Mouse (Mus musculus): ENCODE measurements at regions not wholly inside any gene's neighbourhood (a gene's known extent, or its start where the extent isn't known, plus 50 kb on each side); places are given as distances from the start of the nearest gene placed in this dataset.

DNA sequence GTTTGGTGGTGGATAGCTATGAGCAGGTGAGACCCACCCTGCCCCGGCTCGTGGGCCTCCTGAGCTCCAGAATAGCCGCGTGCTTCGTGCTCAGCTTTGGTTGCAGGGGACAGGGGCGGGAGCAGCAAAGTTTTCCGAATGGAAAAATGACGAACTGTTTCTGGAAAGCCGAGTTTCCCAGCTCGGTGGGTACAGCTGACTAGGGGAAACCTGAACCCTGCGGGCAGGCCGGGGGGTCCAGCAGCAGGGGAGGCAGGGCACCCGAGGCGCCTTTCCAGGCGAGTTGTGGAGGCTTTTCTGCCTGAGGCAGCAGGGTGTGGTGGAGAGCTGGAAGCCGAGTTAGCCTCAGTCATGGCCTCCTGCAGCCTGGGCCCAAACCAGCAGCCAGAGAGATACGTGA is 88.8 kb upstream of the 1600014C23Rik start:
- Histone ChIP-seq H3K9me3 (ENCODE audit: control insufficient read depth, low read length) (no peaks in the 10 kb centered on the region), H3K36me3 (ENCODE audit: control insufficient read depth, insufficient read depth, low read length) (no peaks in the 10 kb centered on the region), H3K4me3 (ENCODE audit: low read depth, low read length) (no peak overlapping the region), H3K4me1 (ENCODE audit: control insufficient read depth, insufficient read depth, low read length) (no peaks in the 10 kb centered on the region), H3K27ac (ENCODE audit: low read depth, low read length) (no peak overlapping the region), H3K27me3 (ENCODE audit: control insufficient read depth, insufficient read depth, low read length) (no peaks in the 10 kb centered on the region), H3K4me2 (ENCODE audit: low read depth, low read length) (no peak overlapping the region), H3K9ac (replicated peaks; ENCODE audit: low read depth, low read length) (no peak overlapping the region)
- WGBS: 89% methylated on average over 17 of the region's 17 CpGs
- ATAC-seq (ENCODE audit: low read depth): no peak

DNA sequence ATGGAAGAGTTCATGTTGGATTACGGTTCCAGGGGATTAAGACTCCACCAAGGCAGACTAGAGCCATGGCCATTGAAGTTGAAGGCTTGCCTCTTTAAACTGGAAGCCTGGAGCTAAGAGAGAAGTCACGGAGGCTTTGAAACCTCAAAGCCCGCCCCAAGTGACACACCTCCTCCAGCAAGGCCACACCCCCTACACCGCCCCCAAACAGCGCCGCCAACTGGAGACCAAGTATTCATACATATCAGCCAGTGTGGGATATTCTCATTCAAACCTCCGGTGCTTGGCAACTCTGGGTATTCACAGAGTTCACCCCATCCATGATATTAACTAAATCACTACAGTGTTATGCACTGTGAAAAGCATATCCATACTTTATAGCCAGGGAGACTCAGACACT is 87.7 kb upstream of the 1600014C23Rik start:
- H3K9ac ChIP-seq (replicated peaks; ENCODE audit: low read depth, low read length): no peak overlapping the region
- no peaks in the 10 kb centered on the region for H3K9me3 ChIP-seq (ENCODE audit: control insufficient read depth, low read length)
- no peaks in the 10 kb centered on the region for H3K4me1 ChIP-seq (ENCODE audit: control insufficient read depth, insufficient read depth, low read length)
- WGBS: 89% methylated on average over 7 of the region's 7 CpGs
- H3K4me3 ChIP-seq (ENCODE audit: low read depth, low read length): no peak overlapping the region
- no peak for ATAC-seq (ENCODE audit: low read depth)
- H3K36me3 ChIP-seq (ENCODE audit: control insufficient read depth, insufficient read depth, low read length): no peaks in the 10 kb centered on the region
- H3K27ac ChIP-seq (ENCODE audit: low read depth, low read length): no peak overlapping the region
- H3K27me3 ChIP-seq (ENCODE audit: control insufficient read depth, insufficient read depth, low read length): no peaks in the 10 kb centered on the region
- H3K4me2 ChIP-seq (ENCODE audit: low read depth, low read length): no peak overlapping the region

DNA sequence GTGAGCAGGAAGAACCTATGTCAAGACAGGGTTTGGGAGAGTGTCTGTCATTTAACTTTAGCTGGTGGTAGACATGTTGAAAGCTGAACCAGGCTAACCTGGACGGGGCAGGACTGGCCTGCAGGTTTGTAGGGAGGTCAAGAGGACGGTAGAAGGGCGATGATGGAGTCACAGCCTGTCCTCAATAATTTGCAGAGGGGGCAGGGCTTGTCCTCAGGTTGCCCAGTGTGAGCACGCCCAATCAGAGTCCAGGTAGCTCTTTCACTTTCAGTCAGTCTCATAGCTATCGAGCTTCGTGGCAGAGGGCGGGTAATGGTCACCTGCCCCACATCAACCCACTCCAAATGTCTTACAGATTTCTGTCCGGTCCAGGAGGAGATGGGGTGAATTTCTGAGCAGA is 85.5 kb upstream of the 1600014C23Rik start:
- no peaks in the 10 kb centered on the region for H3K4me1 ChIP-seq (ENCODE audit: control insufficient read depth, insufficient read depth, low read length)
- H3K4me3 ChIP-seq (ENCODE audit: low read depth, low read length): no peak overlapping the region
- ATAC-seq (ENCODE audit: low read depth): no peak
- H3K36me3 ChIP-seq (ENCODE audit: control insufficient read depth, insufficient read depth, low read length): no peaks in the 10 kb centered on the region
- WGBS: 90% methylated on average over 8 of the region's 8 CpGs
- no peaks in the 10 kb centered on the region for H3K27me3 ChIP-seq (ENCODE audit: control insufficient read depth, insufficient read depth, low read length)
- H3K4me2 ChIP-seq (ENCODE audit: low read depth, low read length): no peak overlapping the region
- H3K9ac ChIP-seq (replicated peaks; ENCODE audit: low read depth, low read length): no peak overlapping the region
- H3K9me3 ChIP-seq (ENCODE audit: control insufficient read depth, low read length): no peaks in the 10 kb centered on the region
- no peak overlapping the region for H3K27ac ChIP-seq (ENCODE audit: low read depth, low read length)

DNA sequence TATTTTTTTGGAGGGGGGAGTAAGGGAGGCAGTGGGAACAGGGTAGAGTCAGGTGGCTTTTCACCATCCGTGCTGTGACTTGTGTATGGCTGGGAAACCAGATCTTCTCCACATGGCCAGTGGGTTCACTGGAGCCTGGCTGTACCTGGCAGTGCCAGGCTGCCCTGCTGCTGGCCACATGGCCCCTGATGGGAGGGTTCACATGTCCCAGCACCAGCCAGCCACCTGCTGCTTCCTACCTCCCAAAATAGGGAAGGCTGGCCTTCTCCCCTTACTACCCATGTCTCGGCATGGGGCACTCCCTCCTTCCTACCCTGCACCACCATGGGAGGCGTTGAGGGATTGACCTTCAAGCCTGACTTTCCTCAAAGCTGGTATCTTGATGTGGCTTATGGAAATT is 82.9 kb upstream of the 1600014C23Rik start:
- H3K27me3 ChIP-seq (ENCODE audit: control insufficient read depth, insufficient read depth, low read length): no peaks in the 10 kb centered on the region
- no peak overlapping the region for H3K9ac ChIP-seq (replicated peaks; ENCODE audit: low read depth, low read length)
- H3K4me1 ChIP-seq (ENCODE audit: control insufficient read depth, insufficient read depth, low read length): no peaks in the 10 kb centered on the region
- no peaks in the 10 kb centered on the region for H3K9me3 ChIP-seq (ENCODE audit: control insufficient read depth, low read length)
- ATAC-seq (ENCODE audit: low read depth): no peak
- WGBS: 87% methylated on average over 3 of the region's 3 CpGs
- no peaks in the 10 kb centered on the region for H3K36me3 ChIP-seq (ENCODE audit: control insufficient read depth, insufficient read depth, low read length)
- H3K4me3 ChIP-seq (ENCODE audit: low read depth, low read length): no peak overlapping the region
- no peak overlapping the region for H3K4me2 ChIP-seq (ENCODE audit: low read depth, low read length)
- no peak overlapping the region for H3K27ac ChIP-seq (ENCODE audit: low read depth, low read length)

DNA sequence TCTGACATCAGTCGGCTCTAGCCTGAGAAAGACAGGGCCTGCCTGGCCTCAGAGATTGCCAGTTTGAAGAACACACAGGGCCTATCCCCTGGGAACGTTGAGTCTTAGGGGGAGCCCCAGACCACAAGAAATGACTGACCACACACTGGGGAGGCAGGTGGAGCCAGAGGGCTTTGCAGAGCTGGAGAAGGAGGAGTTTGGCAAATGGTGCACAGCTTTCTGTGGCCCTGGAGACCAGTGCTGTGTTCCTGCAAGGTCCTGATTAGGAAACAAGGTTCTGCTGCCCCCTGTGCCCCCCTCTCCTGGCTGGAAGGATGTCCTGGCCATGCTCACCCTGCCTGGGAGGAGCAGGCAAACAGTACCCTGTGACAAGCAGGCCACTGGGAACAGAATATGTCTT is 82.2 kb upstream of the 1600014C23Rik start:
- WGBS: 57% methylated on average over 2 of the region's 2 CpGs
- Histone ChIP-seq H3K36me3 (ENCODE audit: control insufficient read depth, insufficient read depth, low read length) (no peaks in the 10 kb centered on the region), H3K9me3 (ENCODE audit: control insufficient read depth, low read length) (no peaks in the 10 kb centered on the region), H3K4me1 (ENCODE audit: control insufficient read depth, insufficient read depth, low read length) (no peaks in the 10 kb centered on the region), H3K27me3 (ENCODE audit: control insufficient read depth, insufficient read depth, low read length) (no peaks in the 10 kb centered on the region), H3K27ac (ENCODE audit: low read depth, low read length) (no peak overlapping the region), H3K4me3 (ENCODE audit: low read depth, low read length) (no peak overlapping the region), H3K9ac (replicated peaks; ENCODE audit: low read depth, low read length) (no peak overlapping the region), H3K4me2 (ENCODE audit: low read depth, low read length) (no peak overlapping the region)
- ATAC-seq (ENCODE audit: low read depth): no peak

DNA sequence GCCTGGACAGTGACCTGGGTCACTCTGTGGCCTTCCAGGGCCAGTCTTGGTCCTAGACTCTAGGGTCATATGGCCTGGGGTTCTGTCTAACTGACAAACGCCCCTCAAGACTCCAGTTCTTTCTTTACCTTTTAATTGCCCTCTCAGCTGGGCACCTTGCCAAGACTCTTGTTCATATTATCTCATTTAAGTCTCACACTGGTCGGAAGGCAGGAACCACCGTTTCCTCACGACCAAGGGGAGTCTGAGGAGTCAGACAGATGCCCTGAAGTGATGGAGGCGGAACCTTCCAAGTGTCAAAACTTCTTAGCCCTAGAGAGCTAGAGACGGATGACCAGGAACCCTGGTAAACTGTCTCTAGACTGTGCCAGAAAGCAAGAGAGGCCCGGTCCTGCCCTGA is 81.7 kb upstream of the 1600014C23Rik start:
- Histone ChIP-seq H3K9me3 (ENCODE audit: control insufficient read depth, low read length) (no peaks in the 10 kb centered on the region), H3K4me3 (ENCODE audit: low read depth, low read length) (no peak overlapping the region), H3K27me3 (ENCODE audit: control insufficient read depth, insufficient read depth, low read length) (no peaks in the 10 kb centered on the region), H3K27ac (ENCODE audit: low read depth, low read length) (no peak overlapping the region), H3K4me1 (ENCODE audit: control insufficient read depth, insufficient read depth, low read length) (no peaks in the 10 kb centered on the region), H3K4me2 (ENCODE audit: low read depth, low read length) (no peak overlapping the region), H3K36me3 (ENCODE audit: control insufficient read depth, insufficient read depth, low read length) (no peaks in the 10 kb centered on the region), H3K9ac (replicated peaks; ENCODE audit: low read depth, low read length) (no peak overlapping the region)
- WGBS: 50% methylated on average over 7 of the region's 7 CpGs
- ATAC-seq (ENCODE audit: low read depth): no peak

DNA sequence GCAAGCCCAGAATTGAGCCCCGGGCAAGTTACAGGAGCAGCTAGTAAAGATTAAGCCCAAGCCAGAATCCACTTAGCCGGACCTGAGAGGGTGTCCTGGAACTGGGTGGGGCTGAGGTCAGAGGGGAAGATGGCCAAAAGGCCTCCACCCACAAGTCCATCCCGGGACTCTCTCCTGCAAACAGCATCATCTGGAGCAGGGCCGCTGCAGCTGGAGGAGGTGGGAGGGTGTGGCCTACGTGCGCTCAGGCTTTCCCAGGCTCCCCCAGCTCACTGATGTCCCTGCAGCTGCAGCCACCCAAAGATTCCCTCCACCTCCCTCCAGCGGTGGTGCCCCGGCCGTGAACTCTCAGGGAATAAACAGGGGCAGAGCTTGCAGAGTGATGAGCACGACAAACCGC is 80.9 kb upstream of the 1600014C23Rik start:
- no peak for ATAC-seq (ENCODE audit: low read depth)
- no peaks in the 10 kb centered on the region for H3K9me3 ChIP-seq (ENCODE audit: control insufficient read depth, low read length)
- H3K4me2 ChIP-seq (ENCODE audit: low read depth, low read length): no peak overlapping the region
- H3K36me3 ChIP-seq (ENCODE audit: control insufficient read depth, insufficient read depth, low read length): no peaks in the 10 kb centered on the region
- H3K9ac ChIP-seq (replicated peaks; ENCODE audit: low read depth, low read length): no peak overlapping the region
- 25% methylated on average over 11 of the region's 11 CpGs for WGBS
- H3K4me1 ChIP-seq (ENCODE audit: control insufficient read depth, insufficient read depth, low read length): no peaks in the 10 kb centered on the region
- no peak overlapping the region for H3K4me3 ChIP-seq (ENCODE audit: low read depth, low read length)
- no peak overlapping the region for H3K27ac ChIP-seq (ENCODE audit: low read depth, low read length)
- no peaks in the 10 kb centered on the region for H3K27me3 ChIP-seq (ENCODE audit: control insufficient read depth, insufficient read depth, low read length)

DNA sequence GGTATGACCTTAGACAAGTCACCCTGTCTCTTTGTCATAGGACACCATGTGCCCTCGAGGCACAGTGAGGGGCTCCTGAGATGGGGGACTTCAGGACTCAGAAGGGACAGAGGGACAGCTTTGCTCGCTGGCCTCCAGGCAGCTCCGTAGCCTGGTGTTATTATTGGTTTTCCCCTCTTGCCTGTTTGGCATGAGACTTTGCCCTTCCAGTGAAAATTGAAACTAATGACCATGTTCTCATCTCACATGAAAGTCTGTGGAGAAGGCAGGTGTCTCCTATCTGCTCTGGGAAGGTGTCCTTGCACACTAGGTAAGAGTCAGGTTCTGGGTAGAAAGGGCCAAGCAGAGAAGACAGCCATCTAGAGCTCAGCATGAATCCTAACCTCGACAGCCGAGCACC is 80.3 kb upstream of the 1600014C23Rik start:
- 67% methylated on average over 5 of the region's 5 CpGs for WGBS
- no peak overlapping the region for H3K4me2 ChIP-seq (ENCODE audit: low read depth, low read length)
- ATAC-seq (ENCODE audit: low read depth): no peak

DNA sequence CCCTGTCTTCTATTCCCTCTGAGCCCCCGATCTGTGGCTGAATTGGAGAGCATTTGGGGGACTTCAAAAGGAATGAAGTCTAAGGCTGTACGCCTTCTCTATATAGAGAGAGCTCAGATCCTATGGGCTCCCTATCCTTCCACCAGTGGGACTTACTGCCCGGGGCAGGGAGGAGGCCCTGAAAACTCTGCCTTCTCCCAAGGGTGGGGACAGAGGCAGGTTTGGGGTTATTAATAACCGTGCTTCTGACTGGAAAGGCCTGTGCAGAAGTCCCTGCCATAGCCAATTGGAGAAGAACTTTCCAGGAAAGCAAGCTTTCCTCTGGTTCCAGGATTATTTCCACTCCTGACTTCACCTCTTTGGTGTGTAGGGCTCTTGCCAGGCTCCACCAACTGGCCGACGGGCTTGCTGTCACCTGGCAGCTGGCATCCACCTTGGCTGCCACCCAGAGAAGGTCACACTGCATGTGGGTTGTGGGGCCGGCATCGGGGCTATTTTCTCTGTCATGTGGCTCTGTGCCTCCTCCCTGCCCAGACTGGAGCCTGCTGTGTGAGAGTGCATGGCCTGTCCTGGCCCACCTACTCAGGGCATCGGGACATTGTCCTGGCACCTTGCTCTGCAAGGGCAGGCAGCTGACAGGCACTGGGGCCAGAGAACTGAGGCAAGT is 78.8 kb upstream of the 1600014C23Rik start:
- Histone ChIP-seq H3K36me3 (ENCODE audit: control insufficient read depth, insufficient read depth, low read length) (no peaks in the 10 kb centered on the region), H3K9ac (replicated peaks; ENCODE audit: low read depth, low read length) (no peak overlapping the region), H3K9me3 (ENCODE audit: control insufficient read depth, low read length) (no peaks in the 10 kb centered on the region), H3K4me2 (ENCODE audit: low read depth, low read length) (no peak overlapping the region), H3K27me3 (ENCODE audit: control insufficient read depth, insufficient read depth, low read length) (no peaks in the 10 kb centered on the region), H3K27ac (ENCODE audit: low read depth, low read length) (no peak overlapping the region), H3K4me1 (ENCODE audit: control insufficient read depth, insufficient read depth, low read length) (0 out of 2 replicates have a peak, but pooled peaks cover 2% of the 10 kb centered on the region), H3K4me3 (ENCODE audit: low read depth, low read length) (no peak overlapping the region)
- ATAC-seq (ENCODE audit: low read depth): no peak
- 89% methylated on average over 9 of the region's 9 CpGs for WGBS

More for the DNA sequence above, 80.3 kb upstream of the 1600014C23Rik start:
- no peak overlapping the region for H3K27ac ChIP-seq (ENCODE audit: low read depth, low read length)
- no peaks in the 10 kb centered on the region for H3K36me3 ChIP-seq (ENCODE audit: control insufficient read depth, insufficient read depth, low read length)
- H3K9me3 ChIP-seq (ENCODE audit: control insufficient read depth, low read length): no peaks in the 10 kb centered on the region
- H3K27me3 ChIP-seq (ENCODE audit: control insufficient read depth, insufficient read depth, low read length): no peaks in the 10 kb centered on the region
- no peak overlapping the region for H3K4me3 ChIP-seq (ENCODE audit: low read depth, low read length)
- H3K4me1 ChIP-seq (ENCODE audit: control insufficient read depth, insufficient read depth, low read length): no peaks in the 10 kb centered on the region
- H3K9ac ChIP-seq (replicated peaks; ENCODE audit: low read depth, low read length): no peak overlapping the region
